Mouse (Mus musculus) MN1 (cell line): ENCODE measurements around the gene Usp13.

Source experiments
- DNase-seq: peaks from one replicate; pipeline ENCODE4 v3.0.0-alpha.2; 2016; ENCODE audit warnings: low spot score

Usp13 gene

GRCm38 (mm10) chr3:32817357-32818326 is at the start of gene Usp13:
Gene Usp13 (plus strand): TSS chr3:32817546.
- no peak for DNase-seq

GRCm38 (mm10) chr3:32770781-32771180 is 46.6 kb upstream of the Usp13 start:
- DNase-seq = no peak

GRCm38 (mm10) chr3:32817001-32817356 is 367 bp upstream of the Usp13 start:
- DNase-seq = no peak

GRCm38 (mm10) chr3:32818327-32818900 is 1.1 kb downstream of the Usp13 start:
- no peak for DNase-seq

- no peak for DNase-seq
Measured at GRCm38 (mm10) chr3:32822620-32823019, 5.3 kb downstream of the Usp13 start.

- no peak for DNase-seq
Measured at GRCm38 (mm10) chr3:32824923-32825322, 7.6 kb downstream of the Usp13 start.

- DNase-seq = no peak
Measured at GRCm38 (mm10) chr3:32825964-32826479, 8.7 kb downstream of the Usp13 start.

- DNase-seq = no peak
Measured at GRCm38 (mm10) chr3:32826701-32827100, 9.4 kb downstream of the Usp13 start.

- no peak for DNase-seq
Measured at GRCm38 (mm10) chr3:32833871-32834270, 16.5 kb downstream of the Usp13 start.

- no peak for DNase-seq
Measured at GRCm38 (mm10) chr3:32837847-32838246, 20.5 kb downstream of the Usp13 start.

GRCm38 (mm10) chr3:32856362-32857107 is 39.2 kb downstream of the Usp13 start:
- no peak for DNase-seq

- no peak for DNase-seq
Measured at GRCm38 (mm10) chr3:32871081-32871480, 53.7 kb downstream of the Usp13 start.

- DNase-seq = no peak
Measured at GRCm38 (mm10) chr3:32886386-32886785, 69.0 kb downstream of the Usp13 start.

- no peak for DNase-seq
Measured at GRCm38 (mm10) chr3:32888886-32889285, 71.5 kb downstream of the Usp13 start.

- DNase-seq = no peak
Measured at GRCm38 (mm10) chr3:32890174-32890573, 72.8 kb downstream of the Usp13 start.

GRCm38 (mm10) chr3:32903462-32903861 is 86.1 kb downstream of the Usp13 start:
- no peak for DNase-seq

GRCm38 (mm10) chr3:32904599-32904998 is 87.3 kb downstream of the Usp13 start:
- no peak for DNase-seq

GRCm38 (mm10) chr3:32905850-32906779 is 88.8 kb downstream of the Usp13 start:
- DNase-seq = no peak

- DNase-seq = no peak
Measured at GRCm38 (mm10) chr3:32908400-32908799, 91.1 kb downstream of the Usp13 start.

- DNase-seq = no peak
Measured at GRCm38 (mm10) chr3:32910071-32910551, 92.8 kb downstream of the Usp13 start.

- no peak for DNase-seq
Measured at GRCm38 (mm10) chr3:32924168-32924567, 106.8 kb downstream of the Usp13 start.
